Mouse (Mus musculus) adrenal gland, adult 18-20 months (tissue): ENCODE measurements around the gene Lasp1. TPM values are rescaled to one million over a fixed set of nuclear protein-coding genes. Genes with fewer than 3 reads are reported as not detected.
"Not testable (repeated sequence)": the region's sequence is repeated elsewhere in the genome, so short reads cannot be mapped to it uniquely, and the experiment has no call there.

Experiments used
- DNase-seq, 2 experiments: peaks; one replicate each; pipeline ENCODE4 v3.0.0; 2021 to 2022; ENCODE audit warnings: low spot score in 2 of 2
- total RNA-seq, 2 experiments: library from RNA; stranded (reverse); gene quantifications; 1 replicate in 1 of 2; 2 replicates in 1 of 2; pipeline ENCODE4 v1.2.3; 2021

Gene Lasp1
- total RNA-seq, 2 experiments from 2014 or later, result 94.0 to 145 TPM

- DNase-seq, result no peak
Observed at GRCm38 (mm10) chr11:97862148-97862547, 63.3 kb downstream of the Lasp1 start.

- no peak for DNase-seq
Observed at GRCm38 (mm10) chr11:97865421-97865820, 66.6 kb downstream of the Lasp1 start.

- no peak for DNase-seq
Observed at GRCm38 (mm10) chr11:97866091-97866888, 67.5 kb downstream of the Lasp1 start.

DNA sequence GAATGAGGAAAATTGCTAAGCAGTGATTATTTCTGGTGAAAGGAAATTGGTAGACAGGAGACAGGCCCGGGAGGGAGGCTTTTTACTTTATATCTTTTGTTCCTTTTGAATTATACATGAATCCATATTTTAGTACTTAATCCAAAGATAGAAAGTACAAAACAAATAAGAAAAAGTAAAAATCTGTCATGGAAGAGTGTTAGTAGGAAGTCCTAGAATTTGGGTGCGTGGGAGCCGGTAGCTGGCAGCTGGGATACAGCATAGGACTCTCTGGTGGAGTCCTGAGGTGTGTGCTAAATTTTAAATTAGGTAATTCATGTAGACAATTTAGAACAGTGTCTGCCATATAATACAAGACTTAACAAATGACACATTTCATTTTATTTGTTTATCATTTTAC is 68.8 kb downstream of the Lasp1 start:
- no peak for DNase-seq

DNA sequence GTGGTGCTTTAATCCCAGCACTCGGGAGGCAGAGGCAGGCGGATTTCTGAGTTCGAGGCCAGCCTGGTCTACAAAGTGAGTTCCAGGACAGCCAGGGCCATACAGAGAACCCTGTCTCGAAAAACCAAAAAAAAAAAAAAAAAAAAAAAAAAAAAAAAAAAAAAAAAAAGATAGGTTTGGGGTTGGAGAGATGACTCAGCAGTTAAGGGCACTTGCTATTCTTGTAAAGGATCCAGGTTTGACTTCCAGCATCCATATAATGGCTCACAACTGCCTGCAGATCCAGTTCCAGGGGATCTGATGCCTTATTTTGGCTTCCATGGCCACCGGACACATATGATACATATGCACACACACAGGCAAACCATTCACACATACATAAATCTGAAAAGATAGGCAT is 73.6 kb downstream of the Lasp1 start:
- DNase-seq, result not testable (repeated sequence)

GRCm38 (mm10) chr11:97874396-97874795 is 75.6 kb downstream of the Lasp1 start:
- no peak for DNase-seq

DNA sequence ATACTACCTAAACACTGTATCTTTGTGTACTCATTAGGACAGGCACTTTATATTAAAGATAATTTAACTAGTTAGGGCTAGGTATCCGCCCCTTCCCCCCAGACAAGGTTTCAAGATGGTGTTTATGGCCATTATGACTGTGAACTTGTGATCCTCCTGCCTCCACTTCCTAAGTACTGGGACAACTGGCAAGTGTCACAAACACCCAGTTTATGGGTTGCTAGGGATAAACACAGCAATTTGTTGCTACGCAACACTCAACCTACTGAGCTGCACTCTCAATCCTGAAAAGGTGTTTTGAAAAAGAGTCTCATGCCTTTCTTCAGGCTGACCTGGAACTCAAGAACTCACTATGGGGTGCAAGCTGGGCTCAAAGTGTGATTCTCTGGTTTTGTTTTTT is 78.5 kb downstream of the Lasp1 start:
- DNase-seq, result no peak

DNA sequence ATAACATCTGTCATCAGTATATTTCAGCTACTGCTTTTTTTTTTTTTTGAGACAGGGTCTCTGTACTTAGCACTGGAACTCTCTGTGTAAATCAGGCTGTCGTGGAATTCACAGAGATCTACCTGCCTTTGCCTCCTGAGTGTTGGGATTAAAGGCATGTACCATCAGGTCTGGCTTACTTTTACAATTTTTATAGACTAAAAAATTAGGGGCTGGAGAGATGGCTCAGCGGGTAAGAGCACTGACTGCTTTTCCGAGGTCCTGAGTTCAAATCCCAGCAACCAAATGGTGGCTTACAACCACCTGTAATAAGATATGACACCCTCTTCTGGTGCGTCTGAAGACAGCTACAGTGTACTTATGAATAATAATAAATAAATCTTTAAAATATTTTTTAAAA is 81.6 kb downstream of the Lasp1 start:
- DNase-seq, result no peak

- DNase-seq, result peak; percentile 66 to 76
Observed at GRCm38 (mm10) chr11:97883542-97883917, 84.7 kb downstream of the Lasp1 start.

DNA sequence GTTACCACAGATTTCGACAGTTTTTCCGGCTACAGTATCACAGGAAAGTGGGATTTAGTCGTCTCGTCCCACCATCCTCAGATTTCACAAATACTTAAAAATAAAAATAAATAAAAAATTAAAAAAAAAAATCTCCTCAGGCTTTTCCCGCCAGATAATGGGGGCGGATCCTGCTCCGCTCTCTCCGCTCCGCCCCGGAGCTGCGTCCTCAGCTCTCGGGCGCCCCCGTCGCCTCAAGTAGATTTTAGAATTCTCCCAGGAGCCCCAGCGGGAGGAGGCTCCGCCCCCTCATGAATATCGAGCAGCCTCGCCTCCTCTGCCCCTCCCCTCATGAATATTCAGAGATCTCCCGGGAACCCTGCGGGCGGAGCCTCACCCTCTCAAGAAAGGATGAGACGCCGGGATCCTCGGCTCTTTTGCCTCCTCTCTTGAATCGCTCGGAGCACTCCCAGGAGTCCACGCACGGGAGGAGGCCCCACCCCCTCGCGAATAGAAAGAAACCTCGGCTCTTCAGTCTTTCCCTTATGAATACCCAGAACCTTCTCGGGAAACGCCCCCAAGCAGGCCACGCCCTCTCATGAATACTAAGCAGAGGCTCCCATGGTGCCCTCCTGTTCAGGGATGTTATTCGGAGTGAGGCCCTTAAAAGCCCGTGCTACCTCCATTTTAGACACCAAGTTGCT is 85.3 kb downstream of the Lasp1 start, which contains the start of gene Fbxo47:
TSS of gene Fbxo47 (minus strand) at position 237 of the 683 bp plus-strand sequence.
- peak; percentile 90 to 93 for DNase-seq

DNA sequence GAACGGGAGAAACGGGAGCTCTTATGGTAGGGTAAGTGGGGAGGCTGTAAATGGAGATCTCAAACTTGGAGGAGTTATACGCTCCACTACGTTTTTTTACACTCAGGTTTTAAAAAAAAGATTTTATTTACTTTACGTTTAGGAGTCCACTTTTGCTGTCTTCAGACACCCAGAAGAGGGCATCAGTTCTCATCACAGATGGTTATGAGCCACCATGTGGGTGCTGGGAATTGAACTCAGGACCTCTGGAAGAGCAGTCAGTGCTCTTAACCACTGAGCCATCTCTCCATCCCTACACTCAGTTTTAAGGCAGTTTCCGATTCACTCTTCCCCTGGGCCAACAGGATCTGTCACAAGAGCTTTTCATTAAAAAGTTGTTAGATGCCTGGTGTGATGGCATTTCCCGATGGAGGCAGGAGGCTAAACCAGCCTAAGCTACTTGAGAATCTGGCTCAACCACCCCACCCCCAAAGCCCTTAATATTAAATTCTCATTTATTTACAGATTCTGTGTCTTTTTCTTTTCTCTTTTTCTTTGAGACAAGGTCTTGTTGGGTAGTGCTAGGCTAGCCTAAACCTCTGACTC is 85.9 kb downstream of the Lasp1 start:
- DNase-seq, result no peak

DNA sequence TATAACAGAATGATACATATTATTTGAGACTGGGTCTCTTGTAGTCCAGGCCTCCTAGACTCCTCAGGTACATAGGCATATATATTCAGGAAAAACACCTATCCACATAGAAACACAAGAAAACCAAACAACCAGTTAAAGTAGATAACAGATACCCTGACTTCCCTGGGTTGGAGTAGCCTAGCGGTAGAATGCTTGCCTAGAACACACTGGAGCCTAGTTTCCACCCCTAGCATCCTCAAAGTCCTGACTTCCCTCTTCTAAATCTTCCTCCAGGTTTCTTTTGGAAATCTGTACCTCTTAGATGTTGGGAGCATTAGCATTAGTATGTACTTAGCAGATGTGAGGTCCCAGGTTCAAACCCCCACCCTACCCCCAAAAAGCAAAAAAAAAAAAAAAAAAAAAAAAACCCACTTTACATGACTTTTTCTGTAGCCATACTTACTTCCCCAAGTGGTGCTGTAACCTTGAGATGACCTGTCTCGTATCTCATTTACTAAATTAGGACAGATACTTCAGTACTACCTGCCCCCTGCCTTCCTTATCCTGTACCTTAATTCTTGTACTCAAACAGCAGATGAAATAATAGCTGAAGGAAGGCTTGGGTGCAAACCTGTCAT is 86.6 kb downstream of the Lasp1 start:
- no peak for DNase-seq

Other genes with a start within 250 kb of the Lasp1 start
- 10 to 100 TPM; 11.4 to 12.3 TPM for gene Srcin1, start 222.8 kb upstream of the Lasp1 start, total RNA-seq
- 1 to 10 TPM; 5.5 to 8.2 TPM for gene Epop, start 169.3 kb upstream of the Lasp1 start, total RNA-seq
- gene Mllt6, start 135.6 kb upstream of the Lasp1 start, total RNA-seq, result 10 to 100 TPM; 42.4 to 44.0 TPM
- gene Cisd3, start 113.2 kb upstream of the Lasp1 start, total RNA-seq, result 100 to 1,000 TPM; 165 to 273 TPM
- gene Pcgf2, start 98.5 kb upstream of the Lasp1 start, total RNA-seq, result 10 to 100 TPM; 18.6 to 19.5 TPM
- 100 to 1,000 TPM; 221 to 238 TPM for gene Psmb3, start 95.6 kb upstream of the Lasp1 start, total RNA-seq
- 10 to 100 TPM; 22.4 to 26.5 TPM for gene Pip4k2b, start 54.3 kb upstream of the Lasp1 start, total RNA-seq
- 10 to 100 TPM; 18.2 to 21.1 TPM for gene Cwc25, start 32.4 kb upstream of the Lasp1 start, total RNA-seq
- not detected for gene 1700001P01Rik, start 23.1 kb upstream of the Lasp1 start, total RNA-seq
- 100 to 1,000 TPM; 830 to 834 TPM for gene Rpl23, start 16.6 kb upstream of the Lasp1 start, total RNA-seq
- 1 to 10 TPM; 3.7 to 4.0 TPM for gene B230217C12Rik, start 41.8 kb downstream of the Lasp1 start, total RNA-seq
- 1 to 10 TPM in 1 of 2 experiments, under 1 TPM in 1; 0.58 to 1.2 TPM for gene Fbxo47, start 85.2 kb downstream of the Lasp1 start, total RNA-seq
- 10 to 100 TPM in 1 of 2 experiments, 1 to 10 TPM in 1; 6.9 to 16.2 TPM for gene Plxdc1, start 187.4 kb downstream of the Lasp1 start, total RNA-seq
- gene Arl5c, start 197.2 kb downstream of the Lasp1 start, total RNA-seq, result under 1 TPM; 0.45 to 0.63 TPM
- 10 to 100 TPM in 1 of 2 experiments, 1 to 10 TPM in 1; 8.6 to 10.1 TPM for gene Cacnb1, start 224.0 kb downstream of the Lasp1 start, total RNA-seq
- gene Rpl19, start 227.7 kb downstream of the Lasp1 start, total RNA-seq, result 1,000 to 10,000 TPM; 1,100 to 1,184 TPM